Mouse (Mus musculus): Measurements from ENCODE around the gene Acr.

Gene Acr

DNA sequence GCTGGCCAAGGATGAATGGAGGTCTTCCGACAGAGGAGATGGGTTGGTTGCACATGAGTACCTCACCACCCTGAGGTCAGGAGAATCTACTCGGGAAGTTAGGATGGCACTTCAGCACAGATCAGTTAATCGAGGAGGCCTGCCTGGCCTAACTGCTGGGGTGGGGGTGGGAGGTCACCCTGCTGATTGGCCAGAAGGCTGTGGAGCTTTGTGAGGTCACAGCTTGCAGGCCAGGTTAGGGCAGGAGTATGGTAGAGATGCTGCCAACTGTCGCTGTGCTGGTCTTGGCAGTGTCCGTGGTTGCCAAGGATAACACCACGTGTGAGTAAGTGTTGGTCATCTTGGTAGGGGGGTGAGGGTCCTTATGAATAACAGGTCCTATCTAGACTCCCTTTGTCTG, at the start of gene Acr:
TSS of gene Acr (plus strand) at position 213 of the 400 bp plus-strand sequence.
- no peak for ATAC-seq (ENCODE audit: low TSS enrichment)

DNA sequence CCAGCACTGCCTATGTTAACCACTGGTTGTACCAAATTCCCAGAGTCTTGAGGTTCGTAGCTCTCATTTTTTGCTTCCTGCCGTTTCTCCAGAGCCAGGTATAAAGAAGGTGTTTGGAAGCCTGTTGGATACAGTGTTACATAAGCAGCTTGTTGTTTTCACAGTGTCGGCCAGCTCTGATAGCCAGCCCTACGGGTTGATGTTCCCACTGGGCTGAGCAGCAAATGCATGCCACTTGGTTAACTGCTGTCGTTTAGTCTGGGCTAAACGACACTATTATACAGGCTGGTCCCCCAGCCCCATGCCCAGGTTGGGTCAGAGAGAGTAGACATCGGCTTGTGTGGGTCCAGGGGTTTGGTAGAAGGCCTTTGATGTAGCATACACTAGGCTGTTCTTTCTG, 46.2 kb upstream of the Acr start:
- no peak for ATAC-seq (ENCODE audit: low TSS enrichment)

- no peak for ATAC-seq (ENCODE audit: low TSS enrichment)
Observed at GRCm38 (mm10) chr15:89522566-89523282, 45.4 kb upstream of the Acr start.

DNA sequence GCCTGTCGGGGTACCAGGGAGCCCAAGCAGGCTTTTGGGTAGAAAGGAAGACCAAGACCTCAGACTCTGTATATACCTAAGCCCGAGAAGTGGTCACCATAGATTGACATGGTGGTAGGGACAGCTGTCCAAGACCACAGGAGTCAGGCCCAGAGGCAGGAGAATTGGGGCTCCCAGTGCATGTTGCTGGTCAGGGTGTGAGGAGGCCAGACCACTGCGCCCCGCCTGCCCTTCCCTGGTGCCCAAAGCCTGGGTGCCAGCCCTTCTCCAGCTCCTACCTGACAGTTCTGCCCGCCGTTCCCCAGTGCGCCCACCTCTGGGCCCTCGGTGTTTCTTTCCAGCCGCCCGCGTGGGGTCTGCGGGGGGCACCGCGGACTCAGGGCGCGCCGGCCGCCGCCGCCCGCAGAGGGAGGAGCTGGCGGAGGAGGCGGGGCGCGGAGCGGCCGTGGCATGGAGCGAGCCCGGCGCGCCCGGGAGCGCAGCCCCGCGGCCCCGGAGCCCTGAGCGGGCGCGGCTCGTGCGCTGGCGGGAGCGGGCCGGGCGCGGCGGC, 44.8 kb upstream of the Acr start:
- ATAC-seq (ENCODE audit: low TSS enrichment): peak; percentile 22; the same call in 1 of the 2 replicates

DNA sequence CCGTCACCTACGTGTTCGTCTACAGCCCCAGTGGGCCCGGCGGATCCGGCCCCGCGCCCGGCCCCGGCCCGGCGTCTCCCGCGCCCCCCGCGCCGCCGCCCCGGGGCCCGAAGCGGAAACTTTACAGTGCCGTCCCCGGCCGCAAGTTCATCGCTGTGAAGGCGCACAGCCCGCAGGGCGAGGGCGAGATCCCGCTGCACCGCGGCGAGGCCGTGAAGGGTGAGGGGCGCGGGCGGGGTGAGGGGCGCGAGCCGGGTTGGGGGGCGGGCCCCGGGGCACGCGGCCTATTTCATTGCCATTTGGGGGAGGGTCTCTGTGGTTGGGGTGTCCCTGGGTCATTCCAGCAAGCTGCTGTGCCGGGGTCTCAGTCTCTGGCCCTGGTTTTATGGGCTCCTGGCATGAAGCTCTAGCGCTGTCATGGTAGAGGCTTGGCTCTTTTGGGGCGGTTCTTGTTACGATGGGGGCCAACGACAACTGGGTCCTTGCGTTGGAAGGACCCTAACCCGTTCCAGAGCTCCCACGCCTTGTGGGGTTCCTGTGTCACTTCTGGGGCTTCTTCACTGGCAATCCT, 44.0 kb upstream of the Acr start:
- no peak for ATAC-seq (ENCODE audit: low TSS enrichment)

- no peak for ATAC-seq (ENCODE audit: low TSS enrichment)
Observed at GRCm38 (mm10) chr15:89524611-89525415, 43.3 kb upstream of the Acr start.

DNA sequence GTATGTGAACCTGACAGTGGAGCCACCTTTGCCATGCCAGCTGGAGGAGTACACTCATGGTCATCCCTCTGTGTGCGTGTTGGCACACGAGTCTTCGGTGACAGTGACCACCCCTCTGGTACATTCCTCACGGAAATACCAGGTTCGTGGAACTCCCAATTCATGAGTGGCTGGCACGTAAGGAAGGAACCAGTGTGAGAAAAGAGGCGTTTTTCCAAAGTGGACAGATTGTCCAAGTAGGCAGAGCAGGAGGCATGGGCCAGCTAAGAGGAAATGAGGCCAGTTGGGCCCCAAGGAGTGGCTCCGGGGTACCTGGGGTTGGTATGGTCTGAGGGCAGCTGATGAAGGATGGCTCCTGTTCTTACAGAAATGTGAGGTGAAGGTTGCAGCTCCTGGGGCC, 42.7 kb upstream of the Acr start:
- no peak for ATAC-seq (ENCODE audit: low TSS enrichment)

DNA sequence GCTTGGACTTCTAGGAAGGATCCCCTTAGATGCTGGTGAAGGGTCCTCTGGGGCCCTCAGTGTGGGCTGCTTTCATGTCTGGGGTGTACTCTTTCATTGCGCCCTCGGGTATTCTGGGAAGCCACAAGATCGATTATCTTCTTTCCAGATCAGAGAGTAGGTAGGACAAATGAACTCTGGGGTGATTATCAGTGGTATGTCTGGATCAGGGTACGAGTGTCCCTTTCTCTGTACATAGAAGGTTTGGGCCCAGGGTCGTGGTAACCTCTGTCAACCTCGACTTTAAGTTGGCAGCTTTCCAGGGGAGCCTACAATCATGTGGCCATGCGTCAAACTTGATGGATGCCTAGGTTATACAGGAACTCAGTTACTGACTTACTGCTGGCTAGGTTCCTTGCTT, 42.2 kb upstream of the Acr start:
- ATAC-seq (ENCODE audit: low TSS enrichment): no peak

DNA sequence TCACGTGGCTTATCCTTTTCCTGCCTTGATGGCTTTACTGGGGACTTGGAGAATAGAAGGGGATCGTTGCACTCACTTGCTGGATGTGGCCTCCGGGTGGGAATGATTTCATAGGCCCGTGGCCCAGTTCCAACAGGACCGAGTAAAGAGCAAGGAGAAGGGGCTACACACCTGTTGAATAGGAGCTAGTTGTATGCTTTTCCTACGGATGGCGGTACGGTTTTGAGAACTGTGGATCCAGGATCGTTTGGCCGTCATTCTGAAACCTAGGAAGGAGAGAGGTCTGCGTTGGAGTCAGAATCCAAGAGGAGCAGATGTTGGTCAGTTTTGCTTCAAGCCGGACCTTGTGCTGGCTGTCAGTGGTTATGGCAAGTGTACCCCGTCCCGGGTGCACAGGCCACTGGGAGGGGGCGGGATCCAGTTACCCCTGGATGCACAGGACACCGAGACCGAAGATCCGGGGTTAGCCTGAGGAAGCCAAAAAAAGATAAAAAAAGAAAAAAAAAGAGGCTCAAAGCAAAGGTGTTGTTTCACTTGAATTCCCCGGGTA, 41.3 kb upstream of the Acr start:
- ATAC-seq (ENCODE audit: low TSS enrichment): no peak

DNA sequence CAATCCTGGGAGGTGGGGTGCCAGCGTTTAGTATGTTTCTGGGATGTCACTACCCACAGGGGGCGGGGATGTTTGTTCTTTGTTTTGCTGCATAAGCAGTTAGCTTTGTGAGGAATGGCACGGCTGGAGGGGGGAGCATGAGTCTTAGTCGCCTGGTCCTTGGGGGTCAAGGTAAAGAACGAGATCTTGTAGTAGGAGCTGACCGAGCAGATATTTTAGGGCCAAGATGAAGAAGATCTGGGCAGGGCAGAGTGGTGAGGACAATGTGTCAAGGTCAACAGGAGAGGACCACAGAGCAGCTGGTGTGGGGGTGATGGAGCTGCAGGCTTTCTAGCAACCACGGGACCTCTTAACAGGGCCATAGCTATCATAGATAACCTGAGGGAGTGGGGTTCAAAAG, 40.7 kb upstream of the Acr start:
- no peak for ATAC-seq (ENCODE audit: low TSS enrichment)

DNA sequence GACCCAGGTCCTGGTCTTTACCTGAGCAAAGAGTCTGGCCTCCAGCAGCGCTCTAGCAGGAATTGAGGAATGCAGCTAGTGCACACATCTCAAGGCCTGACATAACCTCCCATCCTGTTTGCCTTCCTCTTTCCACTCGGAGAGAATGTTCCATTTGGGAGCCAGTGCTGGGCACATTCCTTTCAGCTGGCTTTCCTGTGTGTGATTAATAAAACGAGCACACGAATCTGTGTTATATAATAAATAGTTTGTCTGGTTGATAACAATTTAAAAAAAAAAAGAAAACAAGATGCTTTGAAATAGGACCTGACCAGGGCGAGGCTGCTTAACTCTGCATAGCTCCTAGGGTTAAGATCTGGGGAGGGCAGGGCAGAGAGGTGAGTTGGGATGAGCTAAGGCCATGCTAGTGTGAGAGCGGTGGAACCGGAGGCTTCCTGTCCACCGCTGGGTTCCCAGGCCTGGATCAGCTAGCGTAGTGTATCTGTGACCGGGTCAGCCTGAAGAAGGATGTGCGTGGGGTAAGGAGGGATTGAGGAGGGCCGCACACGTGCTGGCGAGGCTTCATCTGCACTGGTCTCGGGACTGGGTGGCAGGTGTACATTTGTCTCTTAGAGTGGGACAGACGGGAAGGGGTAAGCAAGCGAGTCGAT, 39.8 kb upstream of the Acr start:
- ATAC-seq (ENCODE audit: low TSS enrichment): no peak

DNA sequence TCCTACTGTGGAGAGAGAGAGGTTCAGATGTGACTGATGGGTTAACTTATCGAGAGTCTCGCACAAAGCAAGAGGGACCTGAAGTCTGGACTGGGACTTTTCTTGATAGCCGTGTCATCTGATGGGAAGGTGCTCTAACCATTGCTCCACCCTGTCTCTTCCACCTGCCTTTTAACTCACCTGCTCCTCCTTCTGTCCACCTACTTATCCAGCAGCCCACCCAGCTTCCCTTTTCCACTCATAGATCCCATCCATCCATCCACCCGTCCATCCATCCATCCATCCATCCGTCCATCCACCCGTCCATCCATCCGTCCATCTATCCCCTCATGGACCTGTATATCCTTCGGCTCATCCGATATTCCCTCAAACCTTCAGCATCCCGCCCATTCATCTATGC, 39.2 kb upstream of the Acr start:
- ATAC-seq (ENCODE audit: low TSS enrichment): no peak

GRCm38 (mm10) chr15:89530336-89530735, 37.8 kb upstream of the Acr start:
- ATAC-seq (ENCODE audit: low TSS enrichment): peak; percentile 12; the same call in 1 of the 2 replicates

- ATAC-seq (ENCODE audit: low TSS enrichment): no peak
Observed at GRCm38 (mm10) chr15:89531399-89531798, 36.7 kb upstream of the Acr start.

DNA sequence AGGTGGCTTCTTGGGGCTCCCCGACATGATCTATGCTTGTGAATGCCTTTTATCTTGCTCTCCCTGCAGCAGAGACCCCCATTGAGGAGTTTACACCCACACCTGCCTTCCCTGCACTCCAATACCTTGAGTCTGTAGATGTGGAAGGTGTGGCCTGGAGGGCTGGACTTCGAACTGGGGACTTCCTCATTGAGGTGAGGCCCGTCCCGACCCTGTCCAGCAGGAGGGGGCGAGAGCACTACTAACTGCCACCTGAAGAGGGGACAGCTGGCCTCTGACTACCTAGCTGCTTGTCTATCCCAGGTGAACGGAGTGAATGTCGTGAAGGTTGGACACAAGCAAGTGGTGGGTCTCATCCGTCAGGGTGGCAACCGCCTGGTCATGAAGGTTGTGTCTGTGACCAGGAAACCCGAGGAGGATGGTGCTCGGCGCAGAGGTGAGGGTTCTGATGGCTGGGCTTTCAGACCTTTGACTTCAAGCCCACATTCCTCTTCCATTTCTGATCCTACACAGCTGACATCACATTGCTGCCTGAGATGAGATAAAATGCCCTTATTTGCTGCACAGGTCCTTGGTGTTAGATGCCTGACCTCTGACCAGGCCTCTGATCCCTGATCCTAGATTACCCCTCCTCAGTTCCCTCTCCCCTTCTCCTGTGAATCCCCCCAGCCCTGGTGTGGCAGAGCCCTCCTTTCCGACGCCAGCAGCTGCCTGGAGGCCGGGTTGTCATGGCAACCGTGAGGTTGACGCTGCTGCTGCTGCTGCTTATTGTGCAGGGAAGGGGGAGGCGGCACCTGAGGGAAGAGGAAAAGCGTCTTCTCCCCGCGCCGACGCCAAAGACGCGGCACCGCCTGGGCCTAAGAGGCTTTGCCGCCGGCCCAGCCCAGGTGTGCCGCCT, 35.9 kb upstream of the Acr start:
- ATAC-seq (ENCODE audit: low TSS enrichment): peak; percentile 74

DNA sequence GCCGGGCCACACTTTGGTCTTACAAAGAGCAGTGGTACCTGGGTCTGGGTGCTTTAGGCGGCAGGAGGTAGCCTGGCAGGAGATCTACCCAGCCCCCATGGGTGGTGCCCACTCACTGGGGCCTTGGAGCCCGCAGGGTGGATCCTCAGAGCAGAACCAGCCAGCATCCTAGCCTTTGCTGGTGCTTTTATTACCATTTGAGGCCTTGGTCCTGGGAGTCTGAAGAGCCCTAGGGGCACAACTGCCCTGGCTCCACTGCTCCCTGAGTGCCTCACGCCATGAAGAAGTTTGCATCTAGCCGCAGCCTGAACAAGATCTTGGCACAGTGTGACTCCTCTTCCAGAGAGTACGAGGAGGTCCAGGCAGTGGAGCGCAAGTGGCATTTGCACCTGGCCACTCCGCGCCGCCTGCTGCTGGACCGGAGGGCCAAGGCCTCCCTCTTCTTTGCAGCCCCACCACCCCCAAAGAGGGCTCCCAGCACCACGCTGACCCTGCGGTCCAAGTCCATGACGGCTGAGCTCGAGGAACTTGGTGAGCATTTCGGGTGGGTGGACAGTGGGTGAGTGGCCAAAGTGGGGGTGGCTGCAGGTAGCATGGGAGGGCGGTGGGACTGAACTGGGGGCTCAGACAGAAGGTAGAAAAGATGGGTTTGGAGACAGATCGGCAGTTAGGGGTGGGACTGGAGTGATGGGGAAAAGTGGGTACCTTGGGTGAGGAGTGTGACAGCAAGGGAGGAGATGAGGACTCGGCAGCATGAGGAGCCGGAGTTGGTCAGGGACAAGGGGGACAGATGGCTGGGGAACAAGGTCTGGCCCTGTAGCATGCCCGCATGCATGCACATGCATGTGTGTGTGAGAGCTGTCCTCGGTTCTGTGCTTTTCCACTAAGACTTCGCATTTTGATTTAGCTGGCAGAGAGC, 34.9 kb upstream of the Acr start:
- ATAC-seq (ENCODE audit: low TSS enrichment): peak; percentile 20; the same call in 1 of the 2 replicates

DNA sequence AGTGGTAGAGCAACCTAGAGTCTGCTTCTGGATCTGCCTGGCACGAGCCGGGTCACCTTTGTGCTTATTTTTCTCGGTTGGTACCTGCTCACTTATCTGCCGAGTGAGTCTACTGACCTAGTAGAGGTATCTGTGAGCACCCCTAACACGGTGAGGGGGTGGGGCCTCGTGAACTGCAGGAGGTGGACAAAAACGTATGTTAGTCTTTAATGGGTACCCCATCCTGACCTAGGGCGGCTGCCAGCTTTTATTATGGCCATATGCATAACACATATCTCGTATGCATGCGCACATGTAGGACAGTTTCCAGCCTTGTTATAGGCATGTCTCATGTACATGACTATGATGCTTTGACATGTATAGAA, 34.3 kb upstream of the Acr start:
- no peak for ATAC-seq (ENCODE audit: low TSS enrichment)

DNA sequence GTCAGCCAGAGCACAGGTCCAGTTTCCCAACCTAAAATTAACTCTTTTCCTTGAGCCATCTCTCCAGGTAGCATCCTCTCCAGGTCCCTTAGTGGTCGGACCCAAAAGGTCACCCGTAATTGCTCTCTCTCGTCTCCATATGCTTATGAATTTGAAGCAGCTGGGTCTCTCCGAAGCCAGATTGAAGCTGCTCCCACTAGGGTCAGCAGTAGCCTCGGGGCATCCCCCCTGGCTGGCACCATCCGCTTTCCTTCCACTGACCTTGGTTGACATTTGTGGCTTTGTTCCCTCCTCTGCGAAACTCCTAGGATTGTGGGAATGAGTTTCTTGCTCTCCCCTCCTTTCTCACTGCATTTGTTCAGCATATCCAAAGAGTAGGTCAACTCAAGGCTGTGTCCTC, 24.0 kb upstream of the Acr start:
- no peak for ATAC-seq (ENCODE audit: low TSS enrichment)

DNA sequence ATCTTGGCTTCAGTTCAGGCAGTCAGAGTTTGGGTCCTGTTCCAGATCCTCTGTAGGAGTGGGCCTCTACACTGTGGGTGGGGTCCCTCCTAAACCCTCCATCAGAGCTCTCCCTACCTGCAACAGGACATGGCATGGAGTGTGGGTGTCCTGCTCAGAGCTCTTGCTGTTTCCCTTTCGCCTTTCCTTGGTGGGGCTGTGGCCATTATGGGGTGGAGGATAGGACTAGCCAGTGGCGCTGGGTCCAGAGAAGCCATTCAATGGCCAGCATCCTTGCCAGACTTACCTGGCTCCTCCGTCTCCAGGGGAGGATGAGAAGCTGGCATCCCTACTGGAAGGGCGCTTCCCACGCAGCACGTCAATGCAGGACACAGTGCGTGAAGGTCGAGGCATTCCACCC, 20.8 kb upstream of the Acr start:
- no peak for ATAC-seq (ENCODE audit: low TSS enrichment)
